Mouse (Mus musculus): ENCODE data around the gene Dph7. TPM values are rescaled to one million over a fixed set of nuclear protein-coding genes. Genes with fewer than 3 reads are reported as not detected.

Dph7 gene
- polyA plus RNA-seq, 1 experiment from 2014 or later, result 36.6 TPM

DNA sequence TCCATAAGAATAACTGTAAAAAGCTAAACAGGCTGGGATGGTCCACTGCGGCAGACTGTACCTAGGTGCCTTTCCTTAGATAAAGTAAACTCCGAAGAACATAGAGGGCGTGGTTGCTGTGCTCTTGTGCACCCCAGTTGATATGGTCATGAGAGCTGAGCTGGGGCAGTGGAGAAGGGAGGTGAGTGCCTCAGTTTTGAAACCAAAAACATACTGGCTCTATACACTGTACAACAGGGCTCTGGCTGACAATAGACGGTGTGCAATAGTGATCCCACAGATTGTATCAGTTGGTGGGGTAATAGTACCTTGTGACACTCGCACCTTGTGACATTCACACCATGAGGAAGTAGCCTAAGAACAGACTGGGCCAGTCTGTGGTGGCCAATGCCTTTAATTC lies 14.8 kb downstream of the Dph7 start:
- H3K27ac ChIP-seq (replicated peaks; ENCODE audit: low read depth, low read length), result no peak overlapping the region
- no peak overlapping the region for H3K4me3 ChIP-seq (ENCODE audit: low read depth, low read length)
- no peak for ATAC-seq (ENCODE audit: insufficient number of reproducible peaks, low FRiP score, low TSS enrichment, low read depth)
- H3K4me1 ChIP-seq (ENCODE audit: control insufficient read depth, insufficient read depth, low read length), result peaks cover 7% of the 10 kb centered on the region; the same call in 1 of the 2 replicates
- no peaks in the 10 kb centered on the region for H3K9me3 ChIP-seq (ENCODE audit: control insufficient read depth, low read length)
- WGBS, result 89% methylated on average over 5 of the region's 5 CpGs
- no peak overlapping the region for H3K9ac ChIP-seq (ENCODE audit: low read length)
- no peaks in the 10 kb centered on the region for H3K27me3 ChIP-seq (ENCODE audit: control insufficient read depth, insufficient read depth, low read length)
- H3K4me2 ChIP-seq (ENCODE audit: low read depth, severe bottlenecking), result no peak overlapping the region
- peaks cover 2% of the 10 kb centered on the region; the same call in 1 of the 2 replicates for H3K36me3 ChIP-seq (ENCODE audit: control insufficient read depth, insufficient read depth, low read length)
- no peak for DNase-seq (ENCODE audit: low spot score)

DNA sequence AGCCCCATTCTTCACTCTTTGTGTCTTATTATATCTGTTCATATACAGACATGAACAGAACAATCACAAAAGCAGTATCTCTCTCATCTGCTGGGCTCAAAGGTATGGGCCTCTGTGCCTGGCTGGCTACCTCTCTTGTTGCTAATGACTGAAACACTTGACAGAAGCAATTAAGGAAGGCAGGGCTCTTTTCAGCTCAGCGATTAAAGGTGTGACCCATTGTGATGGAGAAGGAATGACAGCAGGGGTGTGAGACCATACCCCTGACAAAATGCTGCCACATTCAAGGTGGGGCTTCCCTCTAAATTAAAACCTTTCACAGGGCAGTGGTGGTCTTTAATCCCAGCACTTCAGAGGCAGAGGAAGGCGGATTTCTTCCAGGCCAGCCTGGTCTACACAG lies 25.6 kb downstream of the Dph7 start:
- no peaks in the 10 kb centered on the region for H3K4me1 ChIP-seq (ENCODE audit: control insufficient read depth, insufficient read depth, low read length)
- ATAC-seq (ENCODE audit: insufficient number of reproducible peaks, low FRiP score, low TSS enrichment, low read depth), result no peak
- no peak overlapping the region for H3K4me2 ChIP-seq (ENCODE audit: low read depth, severe bottlenecking)

DNA sequence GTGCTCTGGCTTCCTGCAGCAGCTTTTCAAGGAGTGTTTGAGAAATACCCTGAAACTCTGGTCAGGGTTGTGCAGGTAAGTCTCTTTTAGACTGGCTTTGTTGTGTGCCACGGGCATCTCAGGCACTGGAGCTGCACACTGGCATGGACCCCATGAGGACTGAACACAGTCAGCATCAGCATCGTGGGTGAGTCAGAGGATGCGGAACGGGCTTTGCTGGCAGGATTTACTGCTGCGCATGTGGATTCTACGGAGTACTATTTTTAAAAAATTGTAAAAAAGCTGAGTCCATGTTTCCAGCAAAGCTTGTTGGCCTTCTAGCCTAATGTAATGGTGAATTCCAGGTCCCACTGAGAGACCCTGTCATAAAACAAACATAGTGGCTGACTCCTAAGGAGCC lies 33.1 kb downstream of the Dph7 start:
- Histone ChIP-seq H3K27ac (replicated peaks; ENCODE audit: low read depth, low read length) (no peak overlapping the region), H3K4me3 (ENCODE audit: low read depth, low read length) (no peak overlapping the region), H3K9me3 (ENCODE audit: control insufficient read depth, low read length) (no peaks in the 10 kb centered on the region), H3K27me3 (ENCODE audit: control insufficient read depth, insufficient read depth, low read length) (no peaks in the 10 kb centered on the region), H3K4me1 (ENCODE audit: control insufficient read depth, insufficient read depth, low read length) (no peaks in the 10 kb centered on the region), H3K9ac (ENCODE audit: low read length) (no peak overlapping the region), H3K36me3 (ENCODE audit: control insufficient read depth, insufficient read depth, low read length) (no peaks in the 10 kb centered on the region), H3K4me2 (ENCODE audit: low read depth, severe bottlenecking) (no peak overlapping the region)
- ATAC-seq (ENCODE audit: insufficient number of reproducible peaks, low FRiP score, low TSS enrichment, low read depth) (no peak), DNase-seq (ENCODE audit: low spot score) (no peak)
- 91% methylated on average over 6 of the region's 6 CpGs for WGBS

More for the DNA sequence above, 25.6 kb downstream of the Dph7 start:
- WGBS, result 48% methylated on average over 2 of the region's 2 CpGs
- no peak overlapping the region for H3K4me3 ChIP-seq (ENCODE audit: low read depth, low read length)
- no peak for DNase-seq (ENCODE audit: low spot score)
- no peak overlapping the region for H3K27ac ChIP-seq (replicated peaks; ENCODE audit: low read depth, low read length)
- no peaks in the 10 kb centered on the region for H3K36me3 ChIP-seq (ENCODE audit: control insufficient read depth, insufficient read depth, low read length)
- H3K27me3 ChIP-seq (ENCODE audit: control insufficient read depth, insufficient read depth, low read length), result no peaks in the 10 kb centered on the region
- H3K9ac ChIP-seq (ENCODE audit: low read length), result no peak overlapping the region
- no peaks in the 10 kb centered on the region for H3K9me3 ChIP-seq (ENCODE audit: control insufficient read depth, low read length)

DNA sequence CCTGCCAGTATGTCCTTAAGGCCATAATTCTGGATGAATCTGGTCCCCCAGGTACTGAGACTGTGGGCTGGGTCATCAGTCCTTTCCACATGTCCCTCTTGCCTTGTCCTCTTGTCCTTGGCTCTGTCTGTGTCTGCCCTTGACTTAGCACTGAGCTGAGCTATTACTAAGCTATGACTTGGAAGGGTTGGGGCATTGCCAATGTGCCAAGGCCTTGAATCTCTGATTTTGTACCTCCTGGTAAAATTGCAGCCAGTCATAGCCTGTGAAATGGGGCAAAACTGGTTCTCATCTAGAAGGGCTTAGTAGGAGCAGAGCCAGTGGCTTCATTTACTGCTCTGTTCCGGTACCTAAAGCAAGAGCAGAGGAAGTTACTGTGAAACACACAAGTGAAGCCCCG lies 34.3 kb downstream of the Dph7 start:
- H3K9ac ChIP-seq (ENCODE audit: low read length), result no peak overlapping the region
- WGBS, result 95% methylated on average over 2 of the region's 2 CpGs
- H3K9me3 ChIP-seq (ENCODE audit: control insufficient read depth, low read length), result no peaks in the 10 kb centered on the region
- no peaks in the 10 kb centered on the region for H3K36me3 ChIP-seq (ENCODE audit: control insufficient read depth, insufficient read depth, low read length)
- H3K4me1 ChIP-seq (ENCODE audit: control insufficient read depth, insufficient read depth, low read length), result no peaks in the 10 kb centered on the region
- DNase-seq (ENCODE audit: low spot score) (no peak), ATAC-seq (ENCODE audit: insufficient number of reproducible peaks, low FRiP score, low TSS enrichment, low read depth) (no peak)
- no peak overlapping the region for H3K4me3 ChIP-seq (ENCODE audit: low read depth, low read length)
- H3K27me3 ChIP-seq (ENCODE audit: control insufficient read depth, insufficient read depth, low read length), result no peaks in the 10 kb centered on the region
- no peak overlapping the region for H3K27ac ChIP-seq (replicated peaks; ENCODE audit: low read depth, low read length)
- H3K4me2 ChIP-seq (ENCODE audit: low read depth, severe bottlenecking), result no peak overlapping the region

DNA sequence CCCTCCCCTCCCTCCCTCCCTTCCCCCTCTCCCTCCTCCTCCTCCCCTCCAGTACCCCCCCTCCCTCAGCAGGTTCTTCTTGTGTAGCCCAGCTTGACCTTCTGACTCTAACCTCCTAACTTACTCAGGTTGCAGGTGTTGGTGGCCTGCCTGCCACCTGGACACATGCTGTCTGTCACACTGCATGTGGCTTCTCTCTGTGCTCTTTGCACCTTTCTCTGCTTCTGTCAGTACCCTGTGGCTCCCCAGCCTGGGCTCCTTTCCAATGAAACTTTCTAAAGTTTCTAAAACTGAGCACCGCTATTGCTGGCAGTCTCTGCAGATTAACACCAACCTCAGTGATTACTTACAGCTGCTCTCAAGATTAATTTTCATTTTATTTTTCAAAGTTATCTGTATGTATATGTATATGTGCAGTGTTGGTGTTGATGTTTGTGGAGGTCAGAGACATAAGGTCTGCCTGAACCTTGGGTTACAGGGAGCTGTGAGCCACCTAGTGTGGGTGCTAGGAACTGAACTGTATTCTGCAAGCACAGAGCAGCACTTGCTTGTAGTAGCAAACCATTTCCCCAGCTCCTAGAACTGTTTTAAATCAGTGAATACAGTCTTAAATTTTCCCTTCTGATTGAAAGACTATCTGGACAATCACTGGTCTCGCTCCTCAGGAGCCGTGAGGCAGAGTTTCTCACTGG lies 38.5 kb downstream of the Dph7 start:
- Histone ChIP-seq H3K4me3 (ENCODE audit: low read depth, low read length) (no peak overlapping the region), H3K4me1 (ENCODE audit: control insufficient read depth, insufficient read depth, low read length) (no peaks in the 10 kb centered on the region), H3K9me3 (ENCODE audit: control insufficient read depth, low read length) (no peaks in the 10 kb centered on the region), H3K36me3 (ENCODE audit: control insufficient read depth, insufficient read depth, low read length) (no peaks in the 10 kb centered on the region), H3K4me2 (ENCODE audit: low read depth, severe bottlenecking) (no peak overlapping the region), H3K9ac (ENCODE audit: low read length) (no peak overlapping the region), H3K27me3 (ENCODE audit: control insufficient read depth, insufficient read depth, low read length) (no peaks in the 10 kb centered on the region), H3K27ac (replicated peaks; ENCODE audit: low read depth, low read length) (no peak overlapping the region)
- ATAC-seq (ENCODE audit: insufficient number of reproducible peaks, low FRiP score, low TSS enrichment, low read depth), result 0 out of 2 replicates have a peak, but pooled peaks have one; percentile 68
- DNase-seq (ENCODE audit: low spot score), result peak; percentile 32
- 82% methylated on average over 3 of the region's 3 CpGs for WGBS

- no peaks in the 10 kb centered on the region for H3K27me3 ChIP-seq (ENCODE audit: control insufficient read depth, insufficient read depth, low read length)
- ATAC-seq (ENCODE audit: insufficient number of reproducible peaks, low FRiP score, low TSS enrichment, low read depth) (no peak), DNase-seq (ENCODE audit: low spot score) (no peak)
- no peaks in the 10 kb centered on the region for H3K9me3 ChIP-seq (ENCODE audit: control insufficient read depth, low read length)
- no peak overlapping the region for H3K4me3 ChIP-seq (ENCODE audit: low read depth, low read length)
- H3K9ac ChIP-seq (ENCODE audit: low read length), result no peak overlapping the region
- H3K27ac ChIP-seq (replicated peaks; ENCODE audit: low read depth, low read length), result no peak overlapping the region
- no peaks in the 10 kb centered on the region for H3K36me3 ChIP-seq (ENCODE audit: control insufficient read depth, insufficient read depth, low read length)
- H3K4me1 ChIP-seq (ENCODE audit: control insufficient read depth, insufficient read depth, low read length), result no peaks in the 10 kb centered on the region
- WGBS, result 84% methylated on average over 9 of the region's 9 CpGs
- H3K4me2 ChIP-seq (ENCODE audit: low read depth, severe bottlenecking), result no peak overlapping the region
These were observed 42.0 kb downstream of the Dph7 start for GRCm38 (mm10) chr2:25003946-25004786.

- Histone ChIP-seq H3K27me3 (ENCODE audit: control insufficient read depth, insufficient read depth, low read length) (no peaks in the 10 kb centered on the region), H3K9me3 (ENCODE audit: control insufficient read depth, low read length) (no peaks in the 10 kb centered on the region), H3K4me1 (ENCODE audit: control insufficient read depth, insufficient read depth, low read length) (no peaks in the 10 kb centered on the region), H3K4me2 (ENCODE audit: low read depth, severe bottlenecking) (no peak overlapping the region), H3K4me3 (ENCODE audit: low read depth, low read length) (no peak overlapping the region), H3K36me3 (ENCODE audit: control insufficient read depth, insufficient read depth, low read length) (no peaks in the 10 kb centered on the region), H3K27ac (replicated peaks; ENCODE audit: low read depth, low read length) (no peak overlapping the region), H3K9ac (ENCODE audit: low read length) (no peak overlapping the region)
- ATAC-seq (ENCODE audit: insufficient number of reproducible peaks, low FRiP score, low TSS enrichment, low read depth) (no peak), DNase-seq (ENCODE audit: low spot score) (no peak)
- WGBS, result 87% methylated on average over 1 of the region's 1 CpGs
These were observed 44.6 kb downstream of the Dph7 start for GRCm38 (mm10) chr2:25006767-25007166.

DNA sequence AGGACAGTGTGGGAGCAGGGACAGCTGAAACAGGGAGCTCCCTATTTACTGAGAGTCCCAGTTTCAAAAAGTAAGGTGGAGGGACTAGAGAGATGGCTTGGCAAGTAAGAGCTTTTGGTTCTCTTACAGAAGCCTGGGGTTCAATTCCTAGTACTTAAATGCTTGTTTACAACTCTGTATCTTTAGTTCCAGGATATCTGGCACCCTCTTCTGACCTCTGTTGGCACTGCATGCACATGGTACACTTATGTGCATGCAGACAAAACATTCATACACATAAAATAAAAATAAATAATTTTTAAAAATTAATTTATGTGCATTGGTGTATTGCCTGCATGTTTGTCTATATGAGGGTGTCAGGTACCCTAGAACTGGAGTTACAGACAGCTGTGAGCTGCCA lies 46.0 kb downstream of the Dph7 start:
- H3K9me3 ChIP-seq (ENCODE audit: control insufficient read depth, low read length), result no peaks in the 10 kb centered on the region
- ATAC-seq (ENCODE audit: insufficient number of reproducible peaks, low FRiP score, low TSS enrichment, low read depth), result no peak

More for the DNA sequence above, 46.0 kb downstream of the Dph7 start:
- H3K27ac ChIP-seq (replicated peaks; ENCODE audit: low read depth, low read length), result no peak overlapping the region
- H3K9ac ChIP-seq (ENCODE audit: low read length), result no peak overlapping the region
- no peak for DNase-seq (ENCODE audit: low spot score)
- H3K4me2 ChIP-seq (ENCODE audit: low read depth, severe bottlenecking), result no peak overlapping the region
- no peak overlapping the region for H3K4me3 ChIP-seq (ENCODE audit: low read depth, low read length)
- H3K4me1 ChIP-seq (ENCODE audit: control insufficient read depth, insufficient read depth, low read length), result no peaks in the 10 kb centered on the region
- H3K36me3 ChIP-seq (ENCODE audit: control insufficient read depth, insufficient read depth, low read length), result no peaks in the 10 kb centered on the region
- no peaks in the 10 kb centered on the region for H3K27me3 ChIP-seq (ENCODE audit: control insufficient read depth, insufficient read depth, low read length)
